8 mouse cellular contexts compared by ENCODE assay signal in the genomic region with DNA sequence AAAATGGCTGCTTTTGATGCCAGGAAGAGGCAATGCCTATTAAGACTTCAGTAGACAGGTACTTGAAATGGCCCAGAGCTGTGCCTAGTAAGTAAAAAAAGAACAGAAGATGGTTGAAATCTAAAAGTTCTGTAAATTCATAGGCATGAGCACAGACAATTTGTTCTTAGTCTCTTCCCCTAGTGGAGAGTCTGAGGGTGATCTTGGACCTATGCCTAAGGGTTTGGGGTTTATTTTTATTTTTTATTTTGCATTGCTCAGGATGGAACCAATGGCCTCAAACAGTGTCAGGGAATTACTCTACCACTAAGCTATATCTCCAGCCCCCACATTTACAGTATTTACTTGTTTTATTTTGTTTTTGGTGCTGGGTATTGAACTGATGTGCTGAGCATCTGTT. TPM values are rescaled to one million over a fixed set of nuclear protein-coding genes. Genes with fewer than 3 reads are reported as not detected.
A peak's percentile ranks its signal among the peaks of the same experiment; 100 is the strongest.
DNase-seq lines count a peak whose midpoint lies in the region; ATAC-seq and TF ChIP-seq lines count a peak whose summit lies in the region.

No protein-coding gene starts in this region.

- peak overlapping the region; percentile 82 for H3K4me2 ChIP-seq in lung, embryonic 14.5 days
- peak overlapping the region; percentile 78 for H3K4me2 ChIP-seq in embryonic facial prominence, embryonic 14.5 days (ENCODE audit: low read depth, low read length)
- H3K4me2 ChIP-seq in limb, embryonic 14.5 days (replicated peaks; ENCODE audit: low read depth, low read length, severe bottlenecking) = peak overlapping the region; percentile 77
- H3K4me2 ChIP-seq in stomach, embryonic 15.5 days = peak overlapping the region; percentile 85

- peak; percentile 30; the same call in 1 of the 2 replicates for TF ChIP-seq CTCF in lung, embryonic 14.5 days (IDR thresholded peaks at IDR 0.05; ENCODE audit: low read depth)

- H3K4me3 ChIP-seq in lung, embryonic 14.5 days (ENCODE audit: low read depth, low read length) = peak overlapping the region; percentile 76
- H3K4me3 ChIP-seq in embryonic facial prominence, embryonic 14.5 days (ENCODE audit: low read depth, low read length) = peak overlapping the region; percentile 57
- peak overlapping the region; percentile 67 for H3K4me3 ChIP-seq in limb, embryonic 14.5 days (replicated peaks; ENCODE audit: low read length)
- H3K4me3 ChIP-seq in stomach, embryonic 15.5 days (replicated peaks) = peak overlapping the region; percentile 81

- peak overlapping the region; percentile 60; the same call in 1 of the 2 replicates for H3K9ac ChIP-seq in lung, embryonic 14.5 days
- peak overlapping the region; percentile 71 for H3K9ac ChIP-seq in embryonic facial prominence, embryonic 14.5 days (ENCODE audit: low read depth, low read length)
- peak overlapping the region; percentile 66 for H3K9ac ChIP-seq in limb, embryonic 14.5 days (ENCODE audit: low read depth, low read length, severe bottlenecking)
- no peak overlapping the region for H3K9ac ChIP-seq in stomach, embryonic 15.5 days

- no peaks in the 10 kb centered on the region for H3K27me3 ChIP-seq in lung, embryonic 14.5 days (ENCODE audit: insufficient read depth, low read length)
- no peaks in the 10 kb centered on the region for H3K27me3 ChIP-seq in embryonic facial prominence, embryonic 14.5 days (replicated peaks; ENCODE audit: control insufficient read depth, insufficient read depth, low read length)
- no peaks in the 10 kb centered on the region for H3K27me3 ChIP-seq in limb, embryonic 14.5 days (ENCODE audit: control insufficient read depth, insufficient read depth, low read length)
- H3K27me3 ChIP-seq in stomach, embryonic 15.5 days (replicated peaks) = no peaks in the 10 kb centered on the region

- H3K27ac ChIP-seq in lung, embryonic 14.5 days (ENCODE audit: low read depth) = no peak overlapping the region
- H3K27ac ChIP-seq in embryonic facial prominence, embryonic 14.5 days (replicated peaks; ENCODE audit: low read depth, low read length) = no peak overlapping the region
- no peak overlapping the region for H3K27ac ChIP-seq in limb, embryonic 14.5 days (replicated peaks; ENCODE audit: low read depth, low read length)
- H3K27ac ChIP-seq in stomach, embryonic 15.5 days = peak overlapping the region; percentile 94; the same call in 1 of the 2 replicates

- peak; percentile 51 for DNase-seq in lung, embryonic 14.5 days
- DNase-seq in lung, postnatal 10 days = no peak
- DNase-seq in embryonic facial prominence, embryonic 14.5 days (ENCODE audit: low spot score) = no peak
- DNase-seq in limb, embryonic 14.5 days (ENCODE audit: low spot score) = no peak
- no peak for DNase-seq in urinary bladder, adult 2 months (ENCODE audit: low spot score)
- no peak for DNase-seq in cerebellum, adult 8-10 months
- no peak for DNase-seq in B cell, adult 2 months

- no peaks in the 10 kb centered on the region for H3K9me3 ChIP-seq in lung, embryonic 14.5 days (ENCODE audit: low read depth, low read length)
- no peaks in the 10 kb centered on the region for H3K9me3 ChIP-seq in embryonic facial prominence, embryonic 14.5 days (ENCODE audit: control insufficient read depth, low read length)
- no peaks in the 10 kb centered on the region for H3K9me3 ChIP-seq in limb, embryonic 14.5 days (ENCODE audit: control insufficient read depth, low read length)
- H3K9me3 ChIP-seq in stomach, embryonic 15.5 days = no peaks in the 10 kb centered on the region

- peaks cover 10% of the 10 kb centered on the region for H3K36me3 ChIP-seq in lung, embryonic 14.5 days (ENCODE audit: insufficient read depth)
- peaks cover 8% of the 10 kb centered on the region for H3K36me3 ChIP-seq in embryonic facial prominence, embryonic 14.5 days (ENCODE audit: control insufficient read depth, insufficient read depth, low read length)
- peaks cover 11% of the 10 kb centered on the region; the same call in 1 of the 2 replicates for H3K36me3 ChIP-seq in limb, embryonic 14.5 days (ENCODE audit: control insufficient read depth, insufficient read depth, low read length)
- H3K36me3 ChIP-seq in stomach, embryonic 15.5 days = no peaks in the 10 kb centered on the region

- ATAC-seq in lung, embryonic 14.5 days (ENCODE audit: insufficient read depth) = no peak
- ATAC-seq in embryonic facial prominence, embryonic 14.5 days (ENCODE audit: low read depth) = no peak
- ATAC-seq in limb, embryonic 14.5 days (ENCODE audit: low FRiP score, low read depth) = no peak
- no peak for ATAC-seq in stomach, embryonic 15.5 days (ENCODE audit: insufficient read depth, low FRiP score, low read depth)

- H3K4me1 ChIP-seq in lung, embryonic 14.5 days (ENCODE audit: insufficient read depth) = 0 out of 2 replicates have a peak, but pooled peaks cover 3% of the 10 kb centered on the region
- H3K4me1 ChIP-seq in embryonic facial prominence, embryonic 14.5 days (ENCODE audit: control insufficient read depth, insufficient read depth, low read length) = 0 out of 2 replicates have a peak, but pooled peaks cover 3% of the 10 kb centered on the region
- peaks cover 5% of the 10 kb centered on the region; the same call in 1 of the 2 replicates for H3K4me1 ChIP-seq in limb, embryonic 14.5 days (ENCODE audit: control insufficient read depth, insufficient read depth, low read length)
- H3K4me1 ChIP-seq in stomach, embryonic 15.5 days = no peaks in the 10 kb centered on the region

- no peak for TF ChIP-seq POLR2A in limb, embryonic 14.5 days (IDR thresholded peaks at IDR 0.05; ENCODE audit: borderline replicate concordance, extremely low read depth, insufficient read depth, insufficient read length)

RNA-seq across cellular contexts. Expression of a gene that starts 0.9 kb away (rescaled TPM):
- polyA plus RNA-seq in lung, embryonic 14.5 days (2014; fragmentation: Nextera tagmentation; extraction: Ambion mirVana) = 1,263 and 1,357 TPM in 2 replicates
- polyA plus RNA-seq in embryonic facial prominence, embryonic 14.5 days (2014; fragmentation: Nextera tagmentation; extraction: Ambion mirVana) = 1,681 and 1,840 TPM in 2 replicates
- 561 and 678 TPM in 2 replicates for polyA plus RNA-seq in limb, embryonic 14.5 days (2012; rRNA removed)
- polyA plus RNA-seq in limb, embryonic 14.5 days (2014; fragmentation: Nextera tagmentation; extraction: Ambion mirVana) = 1,575 and 1,593 TPM in 2 replicates
- 908 and 1,059 TPM in 2 replicates for polyA plus RNA-seq in stomach, embryonic 15.5 days (2015; fragmentation: Nextera tagmentation; extraction: Ambion mirVana)
- 280 and 1,738 TPM in 2 replicates for polyA plus RNA-seq in urinary bladder, adult 2 months (2012; rRNA removed)
